Mouse (Mus musculus): ENCODE data around the gene Hax1.

Gene Hax1

DNA sequence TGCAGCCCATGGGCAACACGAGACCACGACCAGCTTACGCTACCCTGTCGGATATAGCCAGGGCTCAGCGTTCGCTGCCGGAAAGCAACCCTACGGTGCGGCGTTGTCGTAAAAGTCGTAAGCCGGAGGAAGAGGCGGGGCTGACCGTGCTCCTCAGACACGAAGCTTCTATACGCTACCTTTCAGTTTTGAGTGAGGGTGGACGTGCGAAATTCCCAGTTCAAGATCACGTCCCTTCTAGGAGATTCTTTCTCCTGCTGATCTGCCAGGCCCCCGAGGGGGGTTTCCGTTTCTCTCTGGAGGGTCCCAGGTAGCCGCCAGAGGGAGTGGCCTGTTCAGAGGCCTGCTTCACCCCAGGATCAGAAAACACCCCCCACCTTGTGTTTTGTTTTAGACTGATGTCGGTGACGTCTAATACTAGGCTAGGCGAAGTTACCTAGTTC lies at the start of gene Hax1:
Gene Hax1 (minus strand): TSS at position 169 of the 443 bp plus-strand sequence.
- peak; percentile 96 for DNase-seq

DNA sequence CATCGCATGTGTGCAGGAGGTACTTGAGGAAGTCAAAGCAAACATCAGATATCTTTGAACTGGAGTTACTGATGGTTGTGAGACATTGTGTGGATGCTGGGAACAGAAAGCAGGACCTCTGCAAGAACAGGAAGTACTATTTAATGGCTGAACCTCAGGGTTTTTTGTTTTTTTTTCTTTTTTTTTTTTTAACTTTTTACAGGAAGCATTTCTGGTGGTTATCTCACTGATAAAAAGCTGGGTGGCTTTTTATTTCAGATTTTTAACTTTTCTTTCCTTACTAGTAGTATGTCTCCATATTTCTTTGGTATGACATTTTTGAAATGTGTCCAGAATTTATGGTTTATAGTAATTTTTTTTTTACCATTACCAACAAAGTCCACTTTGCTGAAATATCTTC lies 37.7 kb upstream of the Hax1 start:
- DNase-seq = no peak

DNA sequence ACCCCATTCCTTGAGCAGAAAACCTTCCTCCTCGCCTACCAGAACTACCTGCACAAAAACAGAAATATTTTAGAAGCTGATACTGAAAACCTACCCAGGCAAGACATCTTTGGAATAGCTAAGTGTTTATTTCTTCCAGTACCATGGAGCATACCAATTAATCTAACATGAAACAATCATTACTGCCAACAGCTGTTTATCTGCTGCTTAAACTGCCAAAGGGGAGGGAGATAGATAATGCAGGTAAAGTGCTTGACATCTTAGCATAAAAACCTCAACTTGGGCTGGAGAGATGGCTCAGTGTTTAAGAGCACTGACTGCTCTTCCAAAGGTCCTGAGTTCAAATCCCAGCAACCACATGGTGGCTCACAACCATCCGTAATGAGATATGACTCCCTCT lies 36.1 kb upstream of the Hax1 start:
- DNase-seq = no peak

DNA sequence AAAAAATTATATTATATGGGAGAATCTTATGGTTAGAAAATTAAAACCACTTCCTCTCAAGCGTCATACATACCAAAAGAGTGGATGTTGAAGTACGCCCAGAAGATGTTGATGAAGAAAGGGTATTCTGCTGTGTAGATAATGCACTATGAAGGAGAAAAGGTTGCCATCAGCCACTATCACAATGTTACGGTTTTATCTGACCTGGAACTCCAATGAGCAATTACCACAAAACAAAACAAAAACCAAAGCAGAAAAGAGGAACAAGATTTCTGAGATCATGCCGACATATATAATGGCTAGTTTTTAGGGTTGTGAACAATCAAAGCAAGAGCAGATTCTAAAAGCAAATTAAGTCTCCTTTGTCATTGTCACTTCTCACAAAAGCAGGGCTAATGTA lies 18.0 kb upstream of the Hax1 start:
- no peak for DNase-seq

DNA sequence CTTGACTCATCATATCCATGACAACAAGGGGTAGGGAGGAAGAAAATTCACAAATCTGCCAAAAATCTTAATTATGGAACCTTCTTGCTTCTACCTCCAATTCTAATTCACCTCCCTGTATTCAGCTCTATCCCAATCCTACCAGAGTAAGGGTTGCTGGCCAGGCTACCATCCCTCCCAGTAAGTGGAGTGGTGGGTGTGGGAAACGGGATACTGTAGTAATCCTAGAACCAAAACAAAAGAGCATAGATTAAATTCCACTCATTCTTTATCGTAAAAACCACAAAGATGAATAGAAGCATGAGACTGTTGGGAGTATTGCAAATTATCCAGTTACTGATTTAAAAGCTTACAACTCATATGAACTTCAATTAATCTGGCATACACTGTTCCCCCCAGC lies 11.7 kb upstream of the Hax1 start:
- no peak for DNase-seq

DNA sequence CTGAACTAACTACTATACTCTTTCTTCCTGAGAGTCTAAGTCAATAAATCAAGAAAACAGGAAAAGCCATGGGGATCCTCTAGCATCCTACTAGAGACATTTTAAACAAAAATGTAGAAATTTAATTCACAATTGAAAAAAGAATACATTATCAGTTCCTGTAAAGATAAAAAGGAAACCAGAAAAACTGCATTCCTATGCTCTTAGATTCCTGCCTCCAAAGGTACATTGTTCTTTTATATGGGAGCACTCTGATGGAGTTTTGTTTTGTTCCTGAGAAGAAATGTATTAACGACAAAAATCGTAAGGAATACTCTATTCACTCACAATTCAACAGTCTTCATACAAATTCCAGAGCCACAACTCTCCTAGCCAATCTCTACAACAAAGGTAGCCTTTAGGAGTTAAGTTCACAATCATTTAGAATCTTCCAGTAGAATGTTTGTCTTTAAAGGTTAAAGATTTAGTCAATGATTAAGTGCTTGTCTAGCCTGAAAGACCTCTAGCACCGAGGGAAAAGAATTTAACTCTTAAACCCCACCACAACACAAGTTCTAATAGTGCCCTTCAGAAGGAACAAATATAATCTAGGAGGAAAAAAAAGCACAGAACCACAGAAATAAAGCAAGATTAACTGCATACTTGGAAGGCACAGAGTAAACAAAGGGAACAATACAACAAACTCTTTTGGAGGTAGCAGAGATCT lies 5.7 kb upstream of the Hax1 start:
- DNase-seq = no peak

DNA sequence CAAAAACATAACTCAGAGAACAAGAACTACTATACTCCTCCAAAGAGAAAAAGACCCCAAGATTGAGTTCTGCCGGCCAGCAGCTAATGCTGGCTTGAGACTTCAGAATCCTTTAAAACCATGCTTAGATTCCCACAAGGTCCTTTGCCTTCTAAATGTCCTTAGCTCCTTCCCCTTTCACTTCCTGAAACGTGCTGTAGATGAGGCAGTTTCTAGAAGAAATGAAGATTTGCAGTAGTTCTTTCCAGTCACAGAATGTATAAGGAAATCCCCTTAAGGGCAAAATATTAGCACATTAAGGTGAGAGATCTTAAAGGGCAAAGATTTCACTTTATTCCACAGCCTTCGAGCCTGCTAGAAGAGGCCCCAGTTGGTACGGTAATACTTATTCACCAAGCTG lies 1.2 kb upstream of the Hax1 start:
- no peak for DNase-seq

DNA sequence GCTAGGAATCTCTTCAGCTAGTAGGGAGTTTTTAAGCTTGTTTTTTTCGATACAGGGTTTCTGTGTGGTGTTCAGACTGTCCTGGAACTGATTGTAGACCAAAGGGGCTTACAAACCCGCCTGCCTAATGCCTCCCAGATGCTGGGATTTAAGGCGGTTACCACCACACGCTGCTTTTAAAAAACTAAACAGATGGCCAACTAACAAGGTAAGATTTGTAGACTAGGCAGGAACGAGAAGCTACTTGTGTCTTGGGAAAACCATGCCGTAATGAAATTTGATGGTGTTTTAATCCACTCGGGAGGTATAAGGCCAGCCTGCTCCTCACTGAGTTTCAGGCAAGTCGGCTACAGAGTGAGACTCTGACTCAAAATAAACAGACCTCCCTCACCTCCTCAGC lies 510 bp upstream of the Hax1 start:
- DNase-seq = no peak

DNA sequence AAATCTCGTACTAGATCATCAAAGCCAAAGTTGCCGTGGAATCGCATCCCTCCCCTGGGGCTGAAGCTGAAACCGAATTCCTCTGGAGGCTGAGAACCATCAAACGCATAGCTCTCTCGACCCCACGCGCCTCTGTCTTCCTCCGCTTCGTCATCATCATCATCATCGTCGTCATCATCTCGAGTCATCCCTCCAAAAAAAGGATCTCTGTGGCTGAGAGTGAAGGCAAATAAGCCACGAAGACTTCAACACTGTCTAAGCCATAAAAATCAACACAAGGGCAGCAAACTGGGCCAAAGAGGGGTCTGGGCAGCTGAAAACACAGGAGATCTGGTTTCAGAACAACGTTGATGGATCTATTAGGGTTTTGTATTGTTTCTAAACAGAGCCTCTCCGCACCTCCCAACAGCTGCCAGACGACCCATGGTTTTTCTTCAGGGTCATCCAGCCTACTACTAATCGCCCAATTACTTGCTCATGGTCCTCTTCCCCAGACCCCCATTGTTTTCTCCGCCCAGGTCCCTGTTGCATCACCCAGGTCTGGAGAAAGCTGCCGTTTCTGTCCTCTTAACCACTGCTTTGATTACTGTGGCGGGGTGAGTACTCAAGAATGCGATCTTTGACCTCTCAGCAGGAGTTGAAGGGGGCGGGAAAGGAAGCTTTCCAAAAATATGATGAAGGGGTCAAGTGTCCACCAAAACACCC lies 637 bp downstream of the Hax1 start:
- no peak for DNase-seq

DNA sequence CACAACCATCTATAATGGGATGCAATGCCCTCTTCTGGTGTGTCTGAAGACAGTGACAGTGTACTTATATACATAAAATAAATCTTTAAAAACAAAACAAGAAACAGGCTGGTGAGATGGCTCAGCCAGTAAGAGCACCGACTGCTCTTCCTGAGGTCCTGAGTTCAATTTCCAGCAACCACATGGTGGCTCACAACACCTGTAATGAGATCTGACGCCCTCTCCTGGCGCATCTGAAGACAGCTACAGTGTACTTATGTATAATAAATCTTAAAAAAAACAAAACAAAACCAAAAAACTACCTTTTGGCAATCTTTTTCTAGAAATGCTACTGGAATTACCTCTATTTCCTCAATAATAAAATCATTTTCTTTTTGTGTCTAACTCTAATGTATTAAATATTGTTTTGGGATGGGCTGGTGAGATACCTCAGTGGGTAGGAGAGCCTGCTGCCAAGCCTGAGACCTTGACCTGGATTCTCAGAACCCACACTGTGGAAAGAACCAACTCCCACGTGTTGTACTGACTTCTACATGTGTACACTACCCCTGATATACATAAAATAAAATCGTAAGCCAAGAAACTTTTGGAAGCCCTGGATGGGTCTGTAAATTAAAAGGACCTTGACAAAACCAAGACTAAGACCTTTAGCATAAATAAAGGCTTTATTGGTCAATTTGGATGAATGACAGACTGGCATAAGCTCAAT lies 3.6 kb downstream of the Hax1 start:
- DNase-seq = no peak

DNA sequence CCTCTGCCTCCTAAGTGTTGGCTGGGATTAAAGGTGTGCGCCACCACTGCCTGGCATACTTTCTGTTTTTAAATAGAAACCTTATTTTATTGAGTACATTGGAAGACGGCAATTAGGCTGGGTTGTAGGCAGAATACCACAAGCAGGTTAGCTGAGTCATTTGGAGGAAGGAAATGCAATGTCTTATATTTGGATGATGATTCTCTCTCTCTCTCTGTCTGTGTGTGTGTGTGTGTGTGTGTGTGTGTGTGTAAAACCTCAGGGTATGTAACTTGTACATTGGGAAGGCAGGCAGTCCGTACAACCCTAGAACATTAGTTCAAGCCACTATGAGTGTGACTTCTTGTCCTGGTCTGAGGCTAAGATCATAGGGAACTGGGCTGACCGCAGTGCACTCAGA lies 10.8 kb downstream of the Hax1 start:
- no peak for DNase-seq

DNA sequence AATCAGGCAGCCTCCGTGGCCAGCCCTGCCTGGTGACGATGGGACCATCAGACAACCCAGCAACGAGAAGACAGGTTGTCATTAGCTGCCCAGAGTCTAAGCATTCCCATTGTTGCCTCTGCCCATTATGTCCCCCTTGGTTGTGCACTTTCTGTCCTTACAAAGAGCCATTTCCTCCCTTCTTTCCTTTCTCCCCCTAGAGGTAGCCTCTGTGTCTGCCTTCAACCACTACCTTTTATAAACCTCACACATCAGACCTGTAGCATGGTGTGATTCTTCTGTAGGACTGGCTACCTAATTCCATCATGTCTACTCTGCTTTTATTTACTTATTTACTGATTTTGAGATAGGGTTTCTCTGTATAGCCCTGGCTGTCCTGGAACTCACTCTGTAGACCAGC lies 11.4 kb downstream of the Hax1 start:
- no peak for DNase-seq

DNA sequence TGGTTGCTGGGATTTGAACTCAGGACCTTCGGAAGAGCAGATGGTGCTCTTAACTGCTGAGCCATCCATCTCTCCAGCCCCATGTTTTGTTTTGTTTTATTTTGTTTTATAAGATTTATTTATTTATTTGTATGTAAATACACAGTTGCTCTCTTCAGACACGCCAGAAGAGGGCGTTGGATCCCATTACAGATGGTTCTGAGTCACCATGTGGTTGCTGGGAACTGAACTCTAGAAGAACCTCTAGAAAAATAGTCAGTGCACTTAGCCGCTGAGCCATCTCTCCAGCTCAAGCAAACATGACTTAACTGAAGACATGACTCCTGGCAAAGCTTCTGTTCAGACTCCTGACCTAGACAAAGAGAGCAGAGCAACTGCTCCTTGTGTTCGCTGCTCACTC lies 16.2 kb downstream of the Hax1 start:
- no peak for DNase-seq

DNA sequence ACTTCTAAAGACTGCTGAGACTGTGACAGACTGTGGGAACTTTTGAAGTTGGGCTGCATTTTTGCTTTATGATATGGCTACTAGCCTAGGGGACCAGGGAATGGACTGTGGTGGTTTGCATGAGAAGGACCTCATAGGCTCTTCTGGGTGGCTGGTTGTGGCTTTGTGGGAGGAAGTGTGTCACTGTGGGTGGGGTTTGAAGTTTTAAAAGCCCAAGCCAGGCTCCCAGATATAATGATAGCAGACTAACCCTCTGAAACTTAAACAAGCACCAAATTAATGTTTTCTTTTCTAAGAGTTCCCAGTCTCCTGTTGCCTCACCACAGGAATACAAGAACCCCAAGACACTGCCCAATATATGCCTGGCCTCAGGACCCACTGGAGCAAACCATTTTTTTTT lies 21.7 kb downstream of the Hax1 start:
- no peak for DNase-seq

DNA sequence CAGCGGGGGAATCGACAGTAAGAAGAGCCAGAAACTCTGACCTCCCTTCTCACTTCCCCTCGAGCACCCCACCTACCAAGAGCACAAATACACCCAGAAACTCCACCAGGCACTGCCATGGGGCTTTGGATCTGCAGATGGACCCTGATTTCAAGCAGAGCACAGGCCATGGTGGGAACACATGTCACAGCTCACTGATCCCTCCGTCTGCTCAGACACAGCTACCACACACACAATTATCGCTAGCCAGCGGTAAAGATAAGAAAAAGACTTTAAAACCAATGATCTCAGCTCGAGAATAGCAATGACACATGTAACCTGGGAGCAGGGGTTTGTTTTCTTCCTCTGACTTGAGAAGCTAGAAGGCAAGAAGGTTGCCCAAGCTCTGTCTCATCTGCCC lies 30.1 kb downstream of the Hax1 start:
- DNase-seq = no peak

DNA sequence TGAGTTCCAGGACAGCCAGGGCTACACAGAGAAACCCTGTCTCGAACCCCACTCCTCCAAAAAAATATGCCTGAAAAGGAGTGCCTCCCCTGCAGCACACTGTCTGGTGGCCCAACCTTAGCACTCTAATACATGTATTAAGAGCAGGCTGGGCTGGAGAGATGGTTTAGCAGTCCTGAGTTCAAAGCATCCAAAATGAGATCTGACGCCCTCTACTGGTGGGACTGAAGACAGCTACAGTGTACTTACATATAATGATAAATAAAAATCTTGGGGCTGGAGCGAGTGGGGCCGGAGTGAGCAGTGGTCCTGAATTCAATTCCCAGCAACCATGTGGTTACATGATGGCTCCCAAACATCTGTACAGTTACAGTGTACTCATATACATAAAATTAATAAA lies 31.6 kb downstream of the Hax1 start:
- DNase-seq = no peak

DNA sequence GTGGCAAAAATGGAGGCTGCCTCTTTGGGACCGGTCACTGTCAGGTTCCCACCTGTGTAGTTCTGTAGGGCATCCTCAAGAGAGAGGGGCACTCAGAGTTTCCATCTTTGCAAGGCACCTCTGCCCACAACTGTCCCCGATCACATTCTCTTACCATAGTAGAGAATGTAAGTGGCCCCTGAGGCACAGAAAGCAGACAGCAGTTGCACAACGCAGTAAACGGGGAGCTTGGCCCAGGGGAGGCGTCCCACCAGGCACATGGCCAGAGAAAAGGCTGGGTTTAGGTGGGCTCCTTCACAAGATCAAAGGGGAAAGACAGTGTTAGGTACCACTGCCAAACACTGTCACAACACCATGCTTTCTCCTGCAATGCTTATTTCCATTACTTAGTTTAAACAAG lies 32.6 kb downstream of the Hax1 start:
- DNase-seq = no peak

DNA sequence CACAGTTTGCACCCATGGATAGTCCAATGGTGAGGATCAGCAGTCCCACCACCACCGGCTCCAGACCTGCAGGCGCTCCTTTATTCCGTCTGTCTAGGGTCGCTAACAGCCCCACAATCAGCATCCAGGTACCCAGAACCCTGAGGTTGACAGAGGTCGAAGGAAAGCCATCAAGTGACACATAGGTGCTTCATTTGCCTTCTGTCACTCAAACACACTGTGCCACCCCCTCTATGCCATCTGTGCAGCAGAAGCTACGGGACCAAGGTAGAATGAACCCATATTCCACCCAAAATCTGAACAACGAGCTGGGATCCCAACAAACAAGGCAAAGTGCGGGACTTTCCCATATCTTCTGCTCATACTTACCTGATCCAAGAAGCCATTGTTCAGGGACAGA lies 33.0 kb downstream of the Hax1 start:
- no peak for DNase-seq

DNA sequence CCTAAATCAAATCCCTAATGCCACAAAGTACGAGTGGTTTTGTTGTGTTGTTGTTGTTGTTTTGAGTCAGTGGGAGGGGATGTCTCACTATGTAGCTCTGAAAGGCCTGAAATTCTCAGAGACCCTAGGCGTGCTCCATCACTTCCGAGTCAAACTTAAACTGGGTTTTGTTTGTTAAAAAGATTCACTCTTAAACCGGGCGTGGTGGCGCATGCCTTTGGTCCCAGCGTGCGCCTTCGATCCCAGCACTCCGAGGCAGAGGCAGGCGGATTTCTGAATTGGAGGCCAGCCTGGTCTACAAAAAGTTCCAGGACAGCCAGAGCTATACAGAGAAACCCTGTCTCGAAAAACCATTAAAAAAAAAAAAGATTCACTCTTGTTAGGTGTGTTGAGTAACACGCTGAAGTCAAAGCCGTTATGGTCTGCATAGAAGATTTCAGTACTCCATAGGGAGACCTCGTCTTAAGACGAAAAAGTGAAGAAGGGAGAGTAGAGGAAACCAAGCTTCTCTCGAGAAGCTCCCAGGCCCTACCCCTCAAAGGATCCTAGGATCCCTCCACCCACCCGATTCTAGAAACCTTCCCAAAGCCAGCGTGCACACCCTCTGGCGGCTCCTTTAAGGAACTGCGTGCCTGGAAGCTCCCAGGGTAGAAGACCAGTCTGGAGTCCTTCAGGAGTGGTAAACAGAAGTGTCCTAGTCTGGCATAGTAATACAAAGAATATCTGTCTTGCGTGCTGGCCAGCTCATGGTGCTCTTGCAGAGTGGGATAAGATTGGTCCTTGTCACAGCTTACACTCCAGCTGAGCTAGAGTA lies 34.4 kb downstream of the Hax1 start:
- peak; percentile 75 for DNase-seq

DNA sequence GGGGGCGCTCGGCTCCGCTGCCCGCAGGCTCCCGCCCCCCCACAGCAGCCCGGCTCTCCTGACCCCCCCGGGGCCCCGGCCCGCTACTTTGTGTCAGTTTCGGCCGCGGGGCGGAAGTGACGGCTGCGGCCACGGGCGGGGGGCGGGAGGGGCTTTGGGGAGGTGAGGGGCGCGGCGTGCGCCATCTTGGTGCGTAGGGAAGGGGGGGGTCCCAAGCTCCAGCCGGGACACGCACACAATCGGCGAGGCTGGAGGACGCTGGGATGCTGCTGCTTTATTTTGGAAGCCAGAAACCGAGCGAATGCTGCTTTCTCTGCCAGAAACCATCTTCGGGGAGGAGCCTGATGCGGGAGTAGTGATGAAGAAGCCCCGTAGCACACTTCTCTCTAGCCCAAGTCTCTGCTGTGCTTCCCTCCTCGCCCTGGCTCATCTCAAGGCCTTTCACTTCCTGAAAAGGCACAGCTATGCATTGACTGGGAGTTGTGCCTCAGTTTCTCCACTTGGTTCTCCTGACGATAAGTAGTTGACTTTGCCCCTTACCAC lies 35.3 kb downstream of the Hax1 start, which contains the start of gene Atp8b2:
Gene Atp8b2 (minus strand): TSS at position 288 of the 543 bp plus-strand sequence.
- DNase-seq = peak; percentile 85

DNA sequence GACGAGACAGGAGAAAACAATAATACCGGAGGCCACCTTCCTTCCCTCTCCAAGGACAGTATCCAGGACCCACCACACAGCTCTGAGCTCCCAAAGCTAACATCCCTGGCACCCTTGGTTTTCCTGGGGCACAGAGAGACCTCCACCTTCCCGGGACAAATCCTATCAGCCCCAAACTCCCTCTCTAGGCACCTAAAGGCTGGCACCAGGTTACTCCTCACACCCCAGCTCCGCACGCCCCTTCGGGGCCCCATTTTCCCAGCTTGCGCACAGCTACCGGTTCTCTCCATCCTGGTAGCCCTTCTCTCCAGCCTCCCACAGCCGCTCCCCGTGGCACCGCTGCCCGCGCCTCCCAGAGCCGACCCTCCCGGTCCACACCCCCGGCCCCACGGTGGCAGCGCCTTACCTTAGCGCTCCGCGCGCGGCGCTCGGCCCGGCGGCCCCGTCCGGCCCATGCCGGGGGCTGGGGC lies 35.8 kb downstream of the Hax1 start:
- no peak for DNase-seq

DNA sequence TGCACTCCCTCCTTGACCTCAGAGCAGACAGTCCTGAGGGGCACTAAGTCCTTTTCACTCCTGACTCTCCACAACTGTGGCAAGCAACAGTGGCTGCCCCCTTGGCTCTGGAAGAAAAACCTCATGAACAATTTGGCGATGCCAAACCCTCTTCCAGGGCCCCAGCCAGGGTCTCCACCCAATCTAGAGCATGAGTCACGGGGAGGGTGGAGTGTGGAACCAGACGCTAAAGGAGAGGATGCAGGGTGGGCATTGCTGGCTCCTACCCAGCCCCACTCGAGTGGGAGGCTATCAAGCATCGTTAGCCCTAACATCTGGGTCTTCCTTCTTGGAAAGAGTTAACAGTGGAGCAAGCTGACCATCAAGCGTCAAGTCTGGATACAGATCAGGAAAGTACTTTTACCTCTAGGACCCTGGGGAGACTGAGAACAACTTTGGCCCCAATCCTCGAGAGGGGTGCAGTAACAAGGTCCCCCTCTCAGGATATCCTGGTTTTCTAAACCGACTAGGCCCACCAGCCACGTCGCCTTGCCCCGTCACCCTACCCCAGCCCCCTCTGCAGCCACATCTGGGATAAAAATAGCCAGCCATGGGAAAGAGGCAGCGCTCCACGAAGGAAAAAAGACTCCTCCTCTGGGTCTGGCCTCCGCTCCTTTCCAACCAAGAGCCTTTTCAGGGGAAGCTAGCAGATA lies 36.4 kb downstream of the Hax1 start:
- peak; percentile 24 for DNase-seq
